Comparison of ENCODE assay signal across 20 mouse cellular contexts in genomic region chr1:184358226-184358568, GRCm38 (mm10).
DNase-seq lines count a peak whose midpoint lies in the region; ATAC-seq and TF ChIP-seq lines count a peak whose summit lies in the region.
"Had no signal": no experiment of that assay in that cellular context is flagged by ENCODE, and none has a peak within 500 bp of the region (broad histone marks: within the 10 kb centered on the region; RNA-seq: fewer than 3 reads in every experiment).

No protein-coding gene starts in this region.

- no peak for TF ChIP-seq POLR2A in myocyte (IDR thresholded peaks at IDR 0.05; ENCODE audit: insufficient read length, low read depth)

- no peak overlapping the region for H3K4me3 ChIP-seq in forebrain, postnatal 0 days (ENCODE audit: low read depth, low read length)
- H3K4me3 ChIP-seq in forebrain, embryonic 13.5 days, result no peak overlapping the region
- H3K4me3 ChIP-seq in lung, embryonic 14.5 days (ENCODE audit: low read depth, low read length), result no peak overlapping the region
- H3K4me3 ChIP-seq in liver, embryonic 13.5 days (replicated peaks), result no peak overlapping the region
- H3K4me3 ChIP-seq in myocyte, result no peak overlapping the region
- no peak overlapping the region for H3K4me3 ChIP-seq in kidney, embryonic 14.5 days (ENCODE audit: low read length)
- H3K4me3 ChIP-seq: embryonic facial prominence, embryonic 15.5 days; erythroblast, embryonic 14.5 days; gastrocnemius, adult 2 months; heart, embryonic 13.5 days; hindbrain, embryonic 12.5 days had no signal

- H3K9ac ChIP-seq in forebrain, postnatal 0 days, result no peak overlapping the region
- no peak overlapping the region for H3K9ac ChIP-seq in forebrain, embryonic 13.5 days
- H3K9ac ChIP-seq in lung, embryonic 14.5 days, result no peak overlapping the region
- H3K9ac ChIP-seq in liver, embryonic 13.5 days, result no peak overlapping the region
- no peak overlapping the region for H3K9ac ChIP-seq in kidney, embryonic 14.5 days (ENCODE audit: low read depth, low read length)
- H3K9ac ChIP-seq: embryonic facial prominence, embryonic 15.5 days; heart, embryonic 13.5 days; hindbrain, embryonic 12.5 days had no signal

- H3K36me3 ChIP-seq in forebrain, postnatal 0 days (ENCODE audit: insufficient read depth), result no peaks in the 10 kb centered on the region
- H3K36me3 ChIP-seq in forebrain, embryonic 13.5 days (ENCODE audit: poor library complexity, severe bottlenecking), result no peaks in the 10 kb centered on the region
- H3K36me3 ChIP-seq in lung, embryonic 14.5 days (ENCODE audit: insufficient read depth), result no peaks in the 10 kb centered on the region
- H3K36me3 ChIP-seq in liver, embryonic 13.5 days, result no peaks in the 10 kb centered on the region
- H3K36me3 ChIP-seq in myocyte (ENCODE audit: control insufficient read depth, insufficient read depth), result no peaks in the 10 kb centered on the region
- H3K36me3 ChIP-seq in kidney, embryonic 14.5 days (ENCODE audit: control insufficient read depth, insufficient read depth, low read length), result no peaks in the 10 kb centered on the region
- H3K36me3 ChIP-seq: embryonic facial prominence, embryonic 15.5 days; heart, embryonic 13.5 days; hindbrain, embryonic 12.5 days had no signal

- no peak overlapping the region for H3K27ac ChIP-seq in forebrain, postnatal 0 days (ENCODE audit: low read depth, low read length)
- no peak overlapping the region for H3K27ac ChIP-seq in forebrain, embryonic 13.5 days
- H3K27ac ChIP-seq in lung, embryonic 14.5 days (ENCODE audit: low read depth), result no peak overlapping the region
- H3K27ac ChIP-seq in liver, embryonic 13.5 days, result no peak overlapping the region
- H3K27ac ChIP-seq in kidney, embryonic 14.5 days (ENCODE audit: low read depth, low read length), result no peak overlapping the region
- H3K27ac ChIP-seq: embryonic facial prominence, embryonic 15.5 days; gastrocnemius, adult 2 months; heart, embryonic 13.5 days; hindbrain, embryonic 12.5 days had no signal

- DNase-seq in forebrain, postnatal 0 days, result no peak
- DNase-seq in lung, embryonic 14.5 days, result no peak
- no peak for DNase-seq in lung, postnatal 4 days
- DNase-seq in liver, embryonic 13.5 days, result no peak
- DNase-seq: adrenal gland, adult 2 months; adrenal gland, postnatal 25 days; cerebellum, adult 8-10 months; cerebellum, postnatal 14 days; embryo, embryonic 11 days; gastrocnemius, adult 2 months; gastrocnemius, postnatal 25 days had no signal

- no peak overlapping the region for H3K4me2 ChIP-seq in forebrain, postnatal 0 days (ENCODE audit: low read depth)
- H3K4me2 ChIP-seq in forebrain, embryonic 13.5 days, result no peak overlapping the region
- no peak overlapping the region for H3K4me2 ChIP-seq in lung, embryonic 14.5 days
- H3K4me2 ChIP-seq in liver, embryonic 13.5 days, result no peak overlapping the region
- H3K4me2 ChIP-seq in myocyte (ENCODE audit: low read depth), result peak overlapping the region; percentile 59
- no peak overlapping the region for H3K4me2 ChIP-seq in kidney, embryonic 14.5 days (replicated peaks; ENCODE audit: low read depth, low read length)
- H3K4me2 ChIP-seq: embryonic facial prominence, embryonic 15.5 days; heart, embryonic 13.5 days; hindbrain, embryonic 12.5 days had no signal

- H3ac ChIP-seq in myocyte (ENCODE audit: control insufficient read depth, insufficient read length), result no peak overlapping the region

- TF ChIP-seq CTCF in forebrain, postnatal 0 days (IDR thresholded peaks at IDR 0.05; ENCODE audit: low read depth), result no peak
- no peak for TF ChIP-seq CTCF in lung, embryonic 14.5 days (IDR thresholded peaks at IDR 0.05; ENCODE audit: low read depth)

- H3K79me2 ChIP-seq in myocyte (ENCODE audit: control insufficient read depth, insufficient read depth), result no peaks in the 10 kb centered on the region

- H3K9me3 ChIP-seq in forebrain, postnatal 0 days (ENCODE audit: low read length), result no peaks in the 10 kb centered on the region
- no peaks in the 10 kb centered on the region for H3K9me3 ChIP-seq in forebrain, embryonic 13.5 days (replicated peaks)
- H3K9me3 ChIP-seq in lung, embryonic 14.5 days (ENCODE audit: low read depth, low read length), result no peaks in the 10 kb centered on the region
- no peaks in the 10 kb centered on the region for H3K9me3 ChIP-seq in liver, embryonic 13.5 days (replicated peaks)
- no peaks in the 10 kb centered on the region for H3K9me3 ChIP-seq in kidney, embryonic 14.5 days (ENCODE audit: control insufficient read depth, low read length)
- H3K9me3 ChIP-seq: embryonic facial prominence, embryonic 15.5 days; heart, embryonic 13.5 days; hindbrain, embryonic 12.5 days had no signal

- ATAC-seq in forebrain, postnatal 0 days, result peak; percentile 61; the same call in 1 of the 2 replicates
- no peak for ATAC-seq in forebrain, embryonic 13.5 days
- peak; percentile 29; the same call in 1 of the 2 replicates for ATAC-seq in lung, embryonic 14.5 days (ENCODE audit: insufficient read depth)
- peak; percentile 48; the same call in 1 of the 2 replicates for ATAC-seq in liver, embryonic 13.5 days (ENCODE audit: low read depth)
- no peak for ATAC-seq in kidney, embryonic 14.5 days (ENCODE audit: low FRiP score, low TSS enrichment)
- ATAC-seq: hindbrain, embryonic 16.5 days; inflammation-experienced regulatory T-cells, adult 6 months had no signal

- WGBS in forebrain, postnatal 0 days, result 58% methylated on average over 6 of the region's 6 CpGs
- 86% methylated on average over 6 of the region's 6 CpGs for WGBS in forebrain, embryonic 13.5 days
- 41% methylated on average over 6 of the region's 6 CpGs for WGBS in lung, embryonic 14.5 days
- WGBS in liver, embryonic 13.5 days (ENCODE audit: insufficient replicate concordance), result 49% methylated on average over 6 of the region's 6 CpGs
- 87% methylated on average over 6 of the region's 6 CpGs for WGBS in kidney, embryonic 14.5 days

- H3K4me1 ChIP-seq in forebrain, postnatal 0 days (ENCODE audit: insufficient read depth), result no peaks in the 10 kb centered on the region
- no peaks in the 10 kb centered on the region for H3K4me1 ChIP-seq in forebrain, embryonic 13.5 days
- H3K4me1 ChIP-seq in lung, embryonic 14.5 days (ENCODE audit: insufficient read depth), result no peaks in the 10 kb centered on the region
- no peaks in the 10 kb centered on the region; the same call in 1 of the 2 replicates for H3K4me1 ChIP-seq in liver, embryonic 13.5 days (replicated peaks)
- H3K4me1 ChIP-seq in kidney, embryonic 14.5 days (ENCODE audit: control insufficient read depth, insufficient read depth, low read length), result no peaks in the 10 kb centered on the region

- no peaks in the 10 kb centered on the region for H3K27me3 ChIP-seq in forebrain, postnatal 0 days (ENCODE audit: insufficient read depth, low read length)
- H3K27me3 ChIP-seq in forebrain, embryonic 13.5 days, result no peaks in the 10 kb centered on the region
- H3K27me3 ChIP-seq in lung, embryonic 14.5 days (ENCODE audit: insufficient read depth, low read length), result no peaks in the 10 kb centered on the region
- H3K27me3 ChIP-seq in liver, embryonic 13.5 days, result no peaks in the 10 kb centered on the region
- no peaks in the 10 kb centered on the region for H3K27me3 ChIP-seq in myocyte (ENCODE audit: control insufficient read depth, insufficient read depth, insufficient read length)
- no peaks in the 10 kb centered on the region for H3K27me3 ChIP-seq in kidney, embryonic 14.5 days (ENCODE audit: control insufficient read depth, insufficient read depth, low read length)
- H3K27me3 ChIP-seq: embryonic facial prominence, embryonic 15.5 days; heart, embryonic 13.5 days; hindbrain, embryonic 12.5 days had no signal

TF ChIP-seq in myocyte, 11 proteins besides CTCF, POLR2A, EP300 and RAD21:
- TF ChIP-seq TCF3 (IDR thresholded peaks at IDR 0.05; ENCODE audit: insufficient read length, low read depth) (no peak), E2F4 (IDR thresholded peaks at IDR 0.05; ENCODE audit: insufficient read depth) (no peak), SRF (IDR thresholded peaks at IDR 0.05; ENCODE audit: control insufficient read depth, insufficient read length, low read depth) (no peak), USF1 (IDR thresholded peaks at IDR 0.05; ENCODE audit: low read depth) (no peak), MYOD1 (IDR thresholded peaks at IDR 0.05; ENCODE audit: control insufficient read depth in 1 of 3, insufficient read length in 2 of 3, low read depth in 2 of 3) (no peak), CEBPB (IDR thresholded peaks at IDR 0.05; ENCODE audit: insufficient read depth, poor library complexity, severe bottlenecking) (no peak), POLR2AphosphoS2 (IDR thresholded peaks at IDR 0.05; ENCODE audit: insufficient read length, low read depth) (no peak), TCF12 (IDR thresholded peaks at IDR 0.05; ENCODE audit: insufficient read depth, poor library complexity, severe bottlenecking) (no peak), REST (IDR thresholded peaks at IDR 0.05; ENCODE audit: insufficient read depth, insufficient read length) (no peak), MYOG (IDR thresholded peaks at IDR 0.05; ENCODE audit: control insufficient read depth in 1 of 3, insufficient read depth in 1 of 3, insufficient read length in 2 of 3, low read depth in 2 of 3) (no peak), MAX (IDR thresholded peaks at IDR 0.05; ENCODE audit: low read depth) (no peak)

Comparison
In these comparisons a context has a peak if more than half of its experiments do, and no peak if none do; other contexts are left out.
1. ATAC-seq: peak in forebrain, postnatal 0 days (single experiment), lung, embryonic 14.5 days (single experiment) and liver, embryonic 13.5 days (single experiment); none in forebrain, embryonic 13.5 days (single experiment) and kidney, embryonic 14.5 days (single experiment).